Mouse (Mus musculus): ENCODE results near the gene Sgca. TPM values are rescaled to one million over a fixed set of nuclear protein-coding genes. Genes with fewer than 3 reads are reported as not detected.

Sgca gene
- polyA plus RNA-seq, 1 experiment: 1.9 TPM

- Histone ChIP-seq H3K4me1 (ENCODE audit: control insufficient read depth, insufficient read depth, low read length) (peaks cover 35% of the 10 kb centered on the region), H3K4me3 (replicated peaks; ENCODE audit: insufficient read depth, low read depth, low read length) (peak overlapping the region; percentile 82), H3K27ac (ENCODE audit: insufficient read depth, low read length) (peak overlapping the region; percentile 97), H3K27me3 (ENCODE audit: control insufficient read depth, insufficient read depth, low read length) (no peaks in the 10 kb centered on the region)
- WGBS: 1% methylated on average over 10 of the region's 10 CpGs
- TF ChIP-seq POLR2A (IDR thresholded peaks at IDR 0.05; ENCODE audit: borderline replicate concordance, insufficient read depth, low read length): no peak
- TF ChIP-seq CTCF (IDR thresholded peaks at IDR 0.05; ENCODE audit: borderline replicate concordance, insufficient read depth, low read depth, low read length): no peak
- DNase-seq: peak; percentile 62 to 73
These were observed 18.2 kb upstream of the Sgca start for GRCm38 (mm10) chr11:94994208-94994814.

GRCm38 (mm10) chr11:94992754-94993606 lies 16.9 kb upstream of the Sgca start:
- Histone ChIP-seq H3K4me3 (replicated peaks; ENCODE audit: insufficient read depth, low read depth, low read length) (peak overlapping the region; percentile 82), H3K4me1 (ENCODE audit: control insufficient read depth, insufficient read depth, low read length) (peaks cover 30% of the 10 kb centered on the region), H3K27ac (ENCODE audit: insufficient read depth, low read length) (peak overlapping the region; percentile 97), H3K27me3 (ENCODE audit: control insufficient read depth, insufficient read depth, low read length) (no peaks in the 10 kb centered on the region)
- peak in 1 of 2 experiments; percentile 62 for DNase-seq
- no peak for TF ChIP-seq POLR2A (IDR thresholded peaks at IDR 0.05; ENCODE audit: borderline replicate concordance, insufficient read depth, low read length)
- WGBS: under 1% methylated on average over 22 of the region's 22 CpGs

- Histone ChIP-seq H3K27me3 (ENCODE audit: control insufficient read depth, insufficient read depth, low read length) (no peaks in the 10 kb centered on the region), H3K4me1 (ENCODE audit: control insufficient read depth, insufficient read depth, low read length) (peaks cover 25% of the 10 kb centered on the region), H3K27ac (ENCODE audit: insufficient read depth, low read length) (peak overlapping the region; percentile 97), H3K4me3 (replicated peaks; ENCODE audit: insufficient read depth, low read depth, low read length) (peak overlapping the region; percentile 82)
- no peak for TF ChIP-seq POLR2A (IDR thresholded peaks at IDR 0.05; ENCODE audit: borderline replicate concordance, insufficient read depth, low read length)
- TF ChIP-seq CTCF (IDR thresholded peaks at IDR 0.05; ENCODE audit: borderline replicate concordance, insufficient read depth, low read depth, low read length): no peak
- DNase-seq: no peak
- WGBS: under 1% methylated on average over 20 of the region's 20 CpGs
These were observed 16.3 kb upstream of the Sgca start for GRCm38 (mm10) chr11:94992480-94992753.

- TF ChIP-seq CTCF (IDR thresholded peaks at IDR 0.05; ENCODE audit: borderline replicate concordance, insufficient read depth, low read depth, low read length) (no peak), POLR2A (IDR thresholded peaks at IDR 0.05; ENCODE audit: borderline replicate concordance, insufficient read depth, low read length) (no peak)
- peak overlapping the region; percentile 97 for H3K27ac ChIP-seq (ENCODE audit: insufficient read depth, low read length)
- under 1% methylated on average over 99 of the region's 99 CpGs for WGBS
- H3K27me3 ChIP-seq (ENCODE audit: control insufficient read depth, insufficient read depth, low read length): no peaks in the 10 kb centered on the region
- peak overlapping the region; percentile 82 for H3K4me3 ChIP-seq (replicated peaks; ENCODE audit: insufficient read depth, low read depth, low read length)
- DNase-seq: peak in 1 of 2 experiments; percentile 74
- H3K4me1 ChIP-seq (ENCODE audit: control insufficient read depth, insufficient read depth, low read length): peaks cover 21% of the 10 kb centered on the region; the same call in 1 of the 2 replicates
These were observed 15.7 kb upstream of the Sgca start for GRCm38 (mm10) chr11:94991641-94992479.

GRCm38 (mm10) chr11:94990749-94991577 lies 14.8 kb upstream of the Sgca start, which contains the start of gene Ppp1r9b:
TSS of gene Ppp1r9b (plus strand) at chr11:94991035.
- under 1% methylated on average over 61 of the region's 69 CpGs for WGBS
- Histone ChIP-seq H3K27me3 (ENCODE audit: control insufficient read depth, insufficient read depth, low read length) (no peaks in the 10 kb centered on the region), H3K27ac (ENCODE audit: insufficient read depth, low read length) (peak within 1 kb of the TSS; percentile 97), H3K4me1 (ENCODE audit: control insufficient read depth, insufficient read depth, low read length) (peaks cover 12% of the 10 kb centered on the region; the same call in 1 of the 2 replicates), H3K4me3 (replicated peaks; ENCODE audit: insufficient read depth, low read depth, low read length) (peak within 1 kb of the TSS; percentile 97)
- peak; percentile 39; the same call in 1 of the 2 replicates for TF ChIP-seq CTCF (IDR thresholded peaks at IDR 0.05; ENCODE audit: borderline replicate concordance, insufficient read depth, low read depth, low read length)
- TF ChIP-seq POLR2A (IDR thresholded peaks at IDR 0.05; ENCODE audit: borderline replicate concordance, insufficient read depth, low read length): peak; percentile 41; the same call in 1 of the 2 replicates
- peak; percentile 95 to 96 for DNase-seq

- Histone ChIP-seq H3K27ac (ENCODE audit: insufficient read depth, low read length) (peak overlapping the region; percentile 84), H3K27me3 (ENCODE audit: control insufficient read depth, insufficient read depth, low read length) (no peaks in the 10 kb centered on the region), H3K4me1 (ENCODE audit: control insufficient read depth, insufficient read depth, low read length) (0 out of 2 replicates have a peak, but pooled peaks cover 9% of the 10 kb centered on the region), H3K4me3 (replicated peaks; ENCODE audit: insufficient read depth, low read depth, low read length) (peak overlapping the region; percentile 97)
- no peak for TF ChIP-seq POLR2A (IDR thresholded peaks at IDR 0.05; ENCODE audit: borderline replicate concordance, insufficient read depth, low read length)
- TF ChIP-seq CTCF (IDR thresholded peaks at IDR 0.05; ENCODE audit: borderline replicate concordance, insufficient read depth, low read depth, low read length): no peak
- no peak for DNase-seq
- 28% methylated on average over 6 of the region's 6 CpGs for WGBS
These were observed 14.1 kb upstream of the Sgca start for GRCm38 (mm10) chr11:94990102-94990748.

Data from cerebellum, adult 2 months (tissue).